Mouse (Mus musculus): Measurements from ENCODE around the gene Dnase1.
"Not testable (repeated sequence)": the region's sequence is repeated elsewhere in the genome, so short reads cannot be mapped to it uniquely, and the experiment has no call there.

Dnase1 gene

DNA sequence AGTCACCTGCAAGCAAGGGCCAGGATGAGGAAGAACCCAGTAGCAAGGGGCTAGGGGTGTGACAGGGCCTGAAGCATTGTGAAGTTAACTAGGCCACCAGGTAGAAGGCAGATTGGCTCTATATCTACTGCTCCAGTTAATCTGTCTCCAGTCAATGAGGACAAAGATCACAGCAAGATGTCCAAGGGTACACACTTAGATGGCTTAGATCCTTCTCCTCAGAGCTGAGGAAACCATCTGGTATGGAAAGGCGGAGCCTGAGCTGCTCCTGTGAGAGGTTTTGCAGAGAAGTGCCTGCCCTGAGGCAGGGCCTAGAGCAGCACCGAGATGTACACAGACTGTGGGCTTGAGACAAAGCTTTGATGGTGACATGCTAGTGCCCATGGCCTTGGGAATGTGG is 7.4 kb downstream of the Dnase1 start:
- no peak for DNase-seq (ENCODE audit: low spot score in 2 of 2)

GRCm38 (mm10) chr16:4045524-4045923 is 8.8 kb downstream of the Dnase1 start:
- DNase-seq (ENCODE audit: low spot score in 2 of 2): no peak

DNA sequence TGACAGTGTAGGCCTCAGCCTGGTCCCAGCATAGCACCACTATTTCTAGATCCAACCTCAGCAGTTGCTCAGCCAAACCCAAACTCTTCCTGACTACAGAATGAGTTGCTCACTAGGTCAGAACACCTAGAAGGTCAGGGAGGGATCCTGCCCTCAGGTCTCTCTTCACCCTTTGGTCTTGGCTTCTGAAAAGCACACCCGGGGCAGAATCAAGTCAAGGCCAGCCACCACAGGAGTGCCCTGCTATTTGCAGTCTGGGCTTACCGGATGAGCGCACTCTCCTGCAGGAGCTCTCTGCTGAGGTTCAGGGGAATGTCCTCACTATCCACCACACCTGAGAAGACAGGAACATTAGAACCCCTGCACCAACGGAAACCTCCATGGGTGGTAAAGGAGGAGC is 15.9 kb downstream of the Dnase1 start:
- DNase-seq (ENCODE audit: low spot score in 2 of 2): no peak

DNA sequence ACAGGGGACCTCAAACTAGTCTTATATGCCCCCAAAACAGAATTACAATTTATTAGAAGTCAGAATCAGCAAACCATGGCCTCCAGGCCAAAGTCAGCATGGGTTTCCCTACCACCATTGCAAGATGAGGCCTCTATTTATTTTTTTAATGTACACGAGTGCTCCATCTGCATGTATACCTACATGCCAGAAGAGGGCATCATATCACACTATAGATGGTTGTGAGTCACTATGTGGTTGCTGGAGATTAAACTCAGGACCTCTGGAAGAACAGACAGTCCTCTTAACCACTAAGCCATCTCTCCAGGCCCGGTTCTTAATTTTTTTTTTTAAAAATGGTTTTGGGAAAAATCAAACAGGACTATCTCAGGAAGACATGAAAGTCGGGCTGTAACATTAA is 17.1 kb downstream of the Dnase1 start:
- no peak for DNase-seq (ENCODE audit: low spot score in 2 of 2)

DNA sequence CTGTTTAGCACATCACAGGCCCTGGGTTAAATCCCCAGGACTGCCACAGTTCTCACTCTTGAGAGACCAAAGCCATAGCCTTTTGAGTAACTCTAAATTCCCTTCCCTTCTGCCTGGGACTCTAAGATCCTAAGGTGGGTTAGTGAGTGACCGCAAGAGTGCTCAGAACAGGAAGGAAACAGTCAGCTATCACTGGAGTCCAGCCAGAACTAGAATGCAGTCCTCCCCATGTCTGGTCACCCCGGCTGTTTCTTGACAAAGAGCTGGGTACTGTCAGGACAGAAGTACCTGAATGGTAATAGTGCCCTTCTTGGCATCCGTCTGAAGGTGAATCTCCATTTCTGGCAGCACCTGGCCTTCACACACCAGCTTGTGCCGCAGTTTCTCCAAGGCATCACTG is 28.2 kb downstream of the Dnase1 start:
- DNase-seq (ENCODE audit: low spot score in 2 of 2): no peak

DNA sequence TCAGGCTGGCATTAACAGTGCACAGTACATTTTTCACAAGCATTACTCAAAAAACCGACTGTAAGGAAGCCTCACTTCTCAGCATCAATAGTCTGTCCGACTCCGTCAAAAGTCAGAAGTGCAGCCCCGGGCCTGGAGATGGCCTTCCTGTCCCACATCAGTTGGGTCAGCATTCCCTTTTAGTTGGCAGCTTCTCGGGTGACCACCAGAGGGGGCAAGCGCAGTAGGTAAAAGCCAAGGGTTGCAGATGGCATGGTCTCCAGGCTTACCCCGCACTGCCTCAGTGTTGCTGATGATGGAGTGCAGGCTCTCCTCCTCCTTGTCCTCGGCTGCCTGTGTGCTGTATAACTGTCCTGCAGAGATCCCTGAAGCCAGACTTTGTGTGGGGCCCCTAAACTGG is 31.8 kb downstream of the Dnase1 start:
- peak; percentile 45 to 79 for DNase-seq (ENCODE audit: low spot score in 2 of 2)

DNA sequence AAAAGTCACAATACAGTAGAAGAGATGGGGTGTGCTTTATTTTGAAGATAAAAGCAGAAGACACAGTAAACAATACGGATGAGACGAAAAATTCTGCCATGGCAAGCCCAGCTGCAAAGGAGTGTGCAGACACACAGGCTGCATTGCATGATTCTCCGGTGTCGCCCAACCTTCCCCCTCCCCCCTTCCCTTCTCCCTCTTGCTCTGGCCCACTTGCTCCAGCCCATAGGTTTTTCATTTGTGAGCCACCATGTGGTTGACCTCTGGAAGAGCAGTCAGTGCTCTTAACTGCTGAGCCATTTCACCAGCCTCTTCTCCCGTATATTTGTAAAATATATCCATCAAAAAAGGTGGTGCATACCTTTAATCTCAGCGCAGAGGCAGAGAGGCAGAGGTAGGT is 37.6 kb downstream of the Dnase1 start:
- DNase-seq (ENCODE audit: low spot score in 2 of 2): no peak

DNA sequence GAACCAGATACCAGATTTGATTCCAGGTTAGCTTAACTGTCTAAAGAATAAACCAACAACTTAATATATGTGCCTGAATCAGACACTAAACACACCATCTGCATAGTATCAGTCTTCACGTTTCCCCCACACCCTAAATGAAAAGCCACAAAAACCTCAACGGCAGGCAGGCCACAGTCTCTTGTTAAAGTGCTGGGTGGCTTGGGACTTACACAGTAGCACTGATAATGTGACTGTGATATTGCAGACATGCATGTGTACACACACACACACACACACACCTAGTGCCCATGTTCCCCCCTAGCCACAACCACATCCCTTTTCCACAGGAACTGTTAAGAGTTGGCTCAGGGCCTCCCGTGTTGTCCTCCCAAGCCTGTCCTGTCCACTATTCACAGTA is 38.1 kb downstream of the Dnase1 start:
- DNase-seq (ENCODE audit: low spot score in 2 of 2): no peak

- peak; percentile 96 to 97 for DNase-seq (ENCODE audit: low spot score in 2 of 2)
Observed at GRCm38 (mm10) chr16:4077384-4078061, 40.8 kb downstream of the Dnase1 start, which contains the start of gene Trap1. Gene Trap1 (minus strand): TSS chr16:4077827.

GRCm38 (mm10) chr16:4078302-4078701 is 41.6 kb downstream of the Dnase1 start:
- DNase-seq (ENCODE audit: low spot score in 2 of 2): peak in 1 of 2 experiments; percentile 34

- no peak for DNase-seq (ENCODE audit: low spot score in 2 of 2)
Observed at GRCm38 (mm10) chr16:4079656-4080055, 42.9 kb downstream of the Dnase1 start.

GRCm38 (mm10) chr16:4080419-4080818 is 43.7 kb downstream of the Dnase1 start:
- DNase-seq (ENCODE audit: low spot score in 2 of 2): not testable (repeated sequence)

- no peak for DNase-seq (ENCODE audit: low spot score in 2 of 2)
Observed at GRCm38 (mm10) chr16:4085051-4085450, 48.3 kb downstream of the Dnase1 start.

DNA sequence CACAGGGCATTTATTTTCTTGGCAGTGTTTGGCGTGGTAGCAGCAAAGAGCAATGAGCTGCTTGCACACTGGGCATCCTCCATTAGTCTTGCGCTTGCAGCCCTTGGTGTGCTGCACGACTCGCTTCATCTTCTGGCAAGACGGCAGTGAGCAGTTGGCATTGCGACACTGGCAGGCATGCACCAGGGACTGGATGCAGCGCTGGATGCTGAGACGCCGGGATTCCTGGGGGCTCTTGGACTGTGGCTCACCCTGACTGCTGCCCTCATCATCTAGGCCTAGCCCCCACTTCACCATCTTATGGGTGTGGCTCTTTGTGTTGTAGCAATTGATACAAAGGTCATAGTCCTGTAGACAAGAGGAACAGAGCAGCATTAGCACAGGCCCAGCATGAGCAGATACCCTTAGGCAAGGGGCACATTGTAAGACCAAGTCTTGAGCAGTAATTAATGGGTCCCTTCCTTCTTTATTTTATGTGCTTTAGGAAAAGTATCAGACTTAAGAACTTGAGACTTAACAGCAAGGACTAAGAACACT is 49.2 kb downstream of the Dnase1 start:
- no peak for DNase-seq (ENCODE audit: low spot score in 2 of 2)

DNA sequence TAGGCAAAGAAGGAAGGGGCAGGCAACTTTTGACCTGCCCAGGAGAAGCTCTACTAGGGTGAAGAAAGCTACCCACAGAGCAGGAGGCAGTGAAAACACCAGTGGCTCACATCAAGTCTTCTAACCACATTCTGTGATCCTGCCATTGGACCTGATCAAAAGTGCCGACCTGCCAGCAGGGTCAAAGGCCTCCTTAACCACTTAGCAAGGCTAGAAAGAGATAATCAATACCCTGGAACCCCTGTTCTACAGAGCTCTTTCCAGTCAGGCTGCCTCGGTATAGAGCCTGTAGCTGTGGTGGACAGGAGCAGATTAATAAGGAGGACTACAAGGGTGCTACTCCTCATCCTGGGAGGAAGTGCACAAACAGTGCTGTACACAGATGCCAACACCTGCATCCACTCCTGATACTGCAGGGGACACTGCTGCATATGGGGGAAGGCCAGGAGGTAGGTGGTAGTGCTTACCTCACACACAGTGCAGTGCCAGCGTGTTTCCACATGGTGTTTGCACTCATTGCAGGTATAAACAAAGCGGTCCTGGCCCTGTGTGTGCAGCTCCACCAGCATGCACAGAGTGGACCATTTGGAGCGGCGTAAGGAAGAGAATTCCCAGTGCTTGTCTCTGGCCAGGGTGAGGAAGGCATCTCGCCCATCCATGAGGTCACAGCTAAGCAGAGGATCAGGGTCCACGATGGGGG is 50.6 kb downstream of the Dnase1 start:
- DNase-seq (ENCODE audit: low spot score in 2 of 2): no peak

Measured in spleen, postnatal 10 days (tissue).